Mouse (Mus musculus) adrenal gland, adult 10 weeks (tissue): ENCODE data around the gene Tbc1d25. TPM values are rescaled to one million over a fixed set of nuclear protein-coding genes. Genes with fewer than 3 reads are reported as not detected.

ENCODE experiments used
- polyA plus RNA-seq: library from polyadenylated mRNA; stranded (reverse); fragments of 350-450 nt; fragmentation: Illumina TruSeq; extraction: RNeasy Lipid Tissue Mini Kit (QIAGEN cat#74804); gene quantifications from one replicate; pipeline ENCODE4 v1.2.3, GENCODE M21; 2014; ENCODE audit warnings: low read depth, low replicate concordance

Gene Tbc1d25
- polyA plus RNA-seq: 0.64 TPM

DNA sequence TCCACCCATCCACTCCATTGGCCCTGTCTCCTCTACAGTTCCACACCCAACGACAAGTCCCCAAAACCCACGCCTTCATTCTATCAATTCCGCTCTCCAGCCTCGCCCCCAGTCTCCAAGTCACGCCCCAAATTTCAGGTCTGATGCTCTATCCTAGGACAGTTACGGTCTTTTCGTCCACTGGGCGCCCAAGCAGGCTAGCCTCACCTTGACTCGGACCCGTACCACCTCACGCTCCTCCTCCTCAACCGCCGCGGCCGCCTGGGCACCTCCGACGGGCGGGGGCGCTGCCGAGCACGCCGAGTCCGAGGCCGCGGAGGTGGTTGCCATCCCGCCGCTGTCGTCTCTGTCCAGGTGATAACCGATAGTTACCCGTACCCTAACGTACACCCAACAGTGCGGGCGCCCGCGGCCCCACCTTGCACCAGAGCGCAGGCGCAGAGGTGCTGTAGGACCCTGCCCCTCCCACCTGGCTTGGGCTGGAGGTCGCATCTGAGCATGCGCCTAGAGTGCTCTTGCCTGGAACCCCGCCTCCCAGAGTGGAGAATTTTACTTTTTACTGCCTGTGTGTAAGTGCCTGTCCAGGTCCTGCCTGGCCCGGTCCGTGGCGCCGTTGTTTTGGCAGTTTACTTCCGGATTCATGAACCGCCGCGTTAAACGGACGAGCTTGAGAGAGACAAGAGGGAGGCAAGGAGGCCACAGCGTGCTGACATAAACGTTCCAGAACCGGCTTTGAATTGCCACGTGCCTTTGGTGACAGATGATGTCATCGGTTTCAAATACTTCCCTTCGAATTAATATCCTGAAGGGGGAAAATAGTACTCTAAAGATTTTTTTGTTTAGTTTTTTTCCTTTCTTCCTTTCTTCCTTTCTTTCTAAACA is at the start of gene Tbc1d25:
Tbc1d25 (minus strand) TSS at position 678 of the 882 bp plus-strand sequence.

DNA sequence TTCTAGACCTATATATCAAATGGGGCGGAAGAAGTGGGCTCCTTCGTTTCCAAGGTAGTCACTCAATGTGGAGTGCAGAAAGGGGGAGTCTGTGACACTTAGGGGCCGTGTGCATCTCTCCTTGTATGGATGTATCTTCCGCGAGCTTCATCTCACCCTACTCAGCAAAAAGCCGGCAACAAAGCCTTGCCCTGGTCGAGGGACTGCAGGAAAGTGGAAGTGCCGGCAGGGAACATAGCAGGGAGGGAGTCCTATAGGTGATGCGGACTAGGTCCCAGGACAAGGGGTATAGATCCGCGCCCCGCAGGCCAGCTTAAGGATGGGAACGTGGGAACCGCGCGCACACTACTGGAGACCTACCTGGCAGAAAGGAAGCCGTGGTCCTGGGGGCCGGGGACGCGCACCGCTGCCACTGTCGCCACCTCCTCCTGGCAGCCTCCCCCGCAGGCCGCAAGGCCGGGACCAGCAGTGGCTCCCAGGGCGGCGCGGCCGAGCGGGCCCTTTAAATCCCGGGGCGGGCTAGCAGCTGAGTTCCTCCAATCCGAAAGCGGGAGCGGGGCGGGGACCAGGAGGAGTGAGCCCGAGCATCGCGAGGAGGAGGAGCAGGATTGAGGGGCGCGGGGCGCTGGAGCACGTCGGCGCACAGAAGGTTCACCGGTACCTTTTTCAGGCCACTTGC is 30.2 kb upstream of the Tbc1d25 start, which contains the start of gene Porcn:
Porcn (minus strand) TSS at position 511 of the 679 bp plus-strand sequence.

DNA sequence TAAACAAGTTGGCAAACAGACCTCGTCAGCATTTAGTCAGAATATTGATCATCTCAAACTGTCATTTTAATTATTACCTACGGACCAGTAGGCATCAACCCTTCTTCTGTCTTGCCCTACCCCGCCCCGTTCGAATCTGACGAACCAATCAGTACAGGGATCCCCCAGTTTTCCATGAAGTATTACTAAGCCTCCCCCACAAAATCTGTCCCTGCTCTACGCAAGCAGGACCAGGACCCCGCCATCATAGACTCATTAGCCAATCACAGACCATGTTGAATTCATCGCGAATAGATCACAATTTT is 17.4 kb upstream of the Tbc1d25 start, which contains the start of gene Ebp:
Ebp (minus strand) TSS at position 94 of the 305 bp plus-strand sequence.

DNA sequence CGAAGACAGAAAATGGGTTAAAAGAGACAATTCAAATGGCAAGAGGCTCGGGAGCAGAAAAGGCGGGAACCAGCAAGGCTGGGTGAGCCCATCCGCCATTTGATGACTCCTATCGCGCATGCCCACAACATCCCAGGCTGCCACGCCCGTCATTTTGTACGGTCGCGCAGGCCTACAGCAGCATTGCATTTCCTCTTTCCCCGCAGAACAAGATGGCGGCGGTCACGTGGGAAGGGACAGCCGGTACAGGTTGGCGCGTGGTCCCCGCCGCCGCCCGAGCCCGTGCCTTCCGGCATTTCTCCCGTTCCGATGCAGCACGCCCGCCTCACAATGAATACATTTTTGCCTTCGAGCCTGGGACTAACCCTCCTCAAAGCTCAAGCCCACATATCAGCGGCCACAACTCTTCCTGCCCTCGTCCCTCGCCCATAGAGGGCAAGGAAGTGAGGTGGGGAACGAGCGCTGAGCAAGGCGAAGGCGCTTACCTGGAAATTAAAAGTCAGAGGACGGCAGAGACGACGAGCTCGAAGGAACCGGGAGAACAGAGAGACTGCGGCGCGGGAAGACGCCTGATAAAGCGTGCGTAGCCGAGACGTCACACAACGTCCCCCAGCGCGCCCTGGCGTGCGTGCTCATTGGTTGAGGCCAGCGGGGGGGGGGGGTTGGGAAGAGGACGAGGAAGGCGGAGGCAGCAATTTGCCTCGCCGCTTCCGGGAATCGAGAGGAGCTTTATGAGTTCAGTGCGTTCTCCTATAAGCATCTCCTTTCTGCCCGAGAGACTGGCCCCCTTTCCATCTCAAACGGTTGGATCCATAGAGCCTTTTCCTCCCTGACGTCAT is 30.6 kb downstream of the Tbc1d25 start, which contains the start of gene Rbm3:
Rbm3 (minus strand) TSS at position 728 of the 839 bp plus-strand sequence.

DNA sequence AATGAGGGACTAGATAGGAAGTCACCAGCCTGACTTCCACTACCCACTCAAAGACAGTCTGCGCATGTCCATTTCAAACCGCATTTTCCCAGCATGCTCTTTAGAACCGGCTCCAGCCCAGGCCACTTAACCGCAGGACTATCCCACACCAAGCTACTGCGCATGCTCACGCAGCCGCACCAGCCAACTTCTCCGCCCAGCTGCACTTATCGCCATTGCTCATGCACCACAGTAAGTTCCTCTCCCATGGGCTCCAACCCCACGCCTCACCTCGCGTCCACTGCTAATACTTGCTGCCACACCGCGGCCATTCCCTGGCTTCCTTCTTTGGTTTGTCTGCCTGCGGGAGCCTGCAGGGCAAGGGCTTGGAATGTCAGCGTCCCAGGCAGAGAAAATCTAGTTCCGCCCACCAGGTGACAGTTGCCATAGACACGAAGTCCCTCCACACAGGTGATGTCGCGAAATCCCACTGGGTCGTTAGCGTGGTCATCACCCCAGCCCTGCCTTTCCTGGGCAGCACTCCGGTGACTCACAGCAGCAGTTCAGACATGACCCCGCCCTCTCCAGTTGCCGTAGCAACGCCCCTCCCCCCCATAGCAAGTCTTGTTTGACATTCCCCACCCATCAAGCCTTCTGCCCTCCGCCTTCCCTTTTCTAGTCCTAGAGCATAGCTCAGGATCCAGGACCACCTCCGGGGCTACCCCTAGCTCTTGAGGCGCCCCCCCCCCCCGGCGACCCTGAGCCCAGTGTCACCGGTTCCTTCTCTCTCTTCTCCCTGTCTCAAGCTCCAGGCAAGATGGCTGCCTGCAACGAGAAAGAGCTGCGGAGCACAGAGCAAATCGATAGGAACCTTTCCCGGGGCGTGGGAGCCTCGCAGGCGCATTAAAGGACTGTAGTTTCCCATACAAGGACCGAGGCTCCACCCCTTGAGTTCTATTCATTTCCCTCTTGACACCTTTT is 43.7 kb downstream of the Tbc1d25 start, which contains the start of gene Wdr13:
Wdr13 (minus strand) TSS at position 876 of the 960 bp plus-strand sequence.

Other genes starting within 250 kb of the Tbc1d25 start
- not detected for gene Eras, start 247.6 kb downstream of the Tbc1d25 start, polyA plus RNA-seq
- gene Hdac6, start 228.3 kb downstream of the Tbc1d25 start, polyA plus RNA-seq: 1.9 TPM
- not detected for gene Gata1, start 198.1 kb downstream of the Tbc1d25 start, polyA plus RNA-seq
- not detected for gene Glod5, start 157.7 kb downstream of the Tbc1d25 start, polyA plus RNA-seq
- 7.9 TPM for gene Suv39h1, start 101.4 kb downstream of the Tbc1d25 start, polyA plus RNA-seq
- gene Was, start 85.7 kb downstream of the Tbc1d25 start, polyA plus RNA-seq: 0.64 TPM
- gene Wdr13, start 43.3 kb downstream of the Tbc1d25 start, polyA plus RNA-seq: 69.2 TPM
- 286 TPM for gene Rbm3, start 30.3 kb downstream of the Tbc1d25 start, polyA plus RNA-seq
- gene Ebp, start 17.3 kb upstream of the Tbc1d25 start, polyA plus RNA-seq: 23.3 TPM
- 3.0 TPM for gene Porcn, start 30.3 kb upstream of the Tbc1d25 start, polyA plus RNA-seq
- 12.4 TPM for gene Ftsj1, start 76.2 kb upstream of the Tbc1d25 start, polyA plus RNA-seq
- gene Slc38a5, start 95.0 kb upstream of the Tbc1d25 start, polyA plus RNA-seq: not detected
- gene Ssxb10, start 151.2 kb upstream of the Tbc1d25 start, polyA plus RNA-seq: not detected
- gene Ssxb9, start 190.8 kb upstream of the Tbc1d25 start, polyA plus RNA-seq: not detected
- gene Ssxb1, start 237.1 kb upstream of the Tbc1d25 start, polyA plus RNA-seq: not detected